Mouse (Mus musculus) midbrain, embryonic 13.5 days (tissue): ENCODE data around the gene Epha5. TPM values are rescaled to one million over a fixed set of nuclear protein-coding genes. Genes with fewer than 3 reads are reported as not detected.

Experiments used
- ATAC-seq: fragments of 200-750 bp; cut with Nextera tagmentation; 2 replicates; pipeline ENCODE4 v1.8.0; 2017; ENCODE audit warnings: mild to moderate bottlenecking, moderate TSS enrichment, moderate library complexity
- H3K27ac ChIP-seq: fragments of 300-500 bp; sonication (generic); 2 replicates; pipeline ENCODE4 v1.5.1; 2015; ENCODE audit warnings: inconsistent platforms, mild to moderate bottlenecking, moderate library complexity
- H3K27me3 ChIP-seq: fragments of 300-500 bp; sonication (generic); 2 replicates; pipeline ENCODE4 v1.6.1; 2015; ENCODE audit warnings: mild to moderate bottlenecking, inconsistent platforms
- H3K36me3 ChIP-seq: fragments of 300-500 bp; sonication (generic); 2 replicates; pipeline ENCODE4 v1.6.1; 2015; ENCODE audit warnings: mild to moderate bottlenecking, inconsistent platforms
- H3K4me1 ChIP-seq: fragments of 300-500 bp; sonication (generic); replicated peaks from 2 replicates; pipeline ENCODE4 v1.6.1; 2015; ENCODE audit warnings: inconsistent platforms
- H3K4me2 ChIP-seq: fragments of 300-500 bp; sonication (generic); replicated peaks from 2 replicates; pipeline ENCODE4 v1.6.1; 2015; ENCODE audit warnings: moderate library complexity, mild to moderate bottlenecking, inconsistent platforms
- H3K4me3 ChIP-seq: fragments of 300-500 bp; sonication (generic); replicated peaks from 2 replicates; pipeline ENCODE4 v1.5.1; 2015; ENCODE audit warnings: mild to moderate bottlenecking, inconsistent platforms
- H3K9ac ChIP-seq: fragments of 300-500 bp; sonication (generic); replicated peaks from 2 replicates; pipeline ENCODE4 v1.6.1; 2015; ENCODE audit warnings: mild to moderate bottlenecking, inconsistent platforms
- H3K9me3 ChIP-seq: fragments of 300-500 bp; sonication (generic); 2 replicates; pipeline ENCODE4 v1.6.1; 2016; ENCODE audit warnings: mild to moderate bottlenecking, inconsistent platforms
- WGBS: fragments of 180-500 bp; shearing (Covaris S2); methylation state at CpG from one replicate; pipeline ENCODE4 v1.1.7; 2015; 5-methylcytosine and 5-hydroxymethylcytosine counted together
- polyA plus RNA-seq: library from polyadenylated mRNA; unstranded; fragments of >200 nt; fragmentation: Nextera tagmentation; extraction: Ambion mirVana; gene quantifications from 2 replicates; pipeline ENCODE4 v1.2.1, GENCODE M21; 2015

Epha5 gene
- polyA plus RNA-seq, 1 experiment from 2014 or later = 57.7 TPM

DNA sequence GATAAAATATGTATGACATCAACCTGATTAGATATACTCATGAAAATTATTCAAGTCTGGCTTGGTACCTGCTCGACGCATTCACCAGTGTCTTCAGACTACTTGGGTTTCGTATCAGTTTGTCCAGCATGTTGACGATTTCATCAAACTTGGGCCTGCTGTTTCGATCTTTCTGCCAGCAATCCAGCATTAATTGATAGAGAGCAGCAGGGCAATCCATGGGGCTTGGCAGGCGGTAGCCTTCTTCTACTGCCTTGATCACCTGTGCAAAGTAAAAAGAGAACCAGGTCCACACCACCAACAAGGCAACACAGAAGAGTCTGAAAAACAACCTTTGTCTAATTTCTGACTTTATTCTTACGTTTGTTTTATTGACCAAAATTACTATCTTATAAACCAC lies 346.2 kb downstream of the Epha5 start:
- no peaks in the 10 kb centered on the region for H3K9me3 ChIP-seq
- no peak overlapping the region for H3K4me3 ChIP-seq
- H3K9ac ChIP-seq = no peak overlapping the region
- H3K4me2 ChIP-seq = no peak overlapping the region
- no peak overlapping the region for H3K27ac ChIP-seq
- no peaks in the 10 kb centered on the region for H3K27me3 ChIP-seq
- no peak for ATAC-seq
- no peaks in the 10 kb centered on the region for H3K4me1 ChIP-seq
- 86% methylated on average over 7 of the region's 7 CpGs for WGBS
- no peaks in the 10 kb centered on the region for H3K36me3 ChIP-seq

DNA sequence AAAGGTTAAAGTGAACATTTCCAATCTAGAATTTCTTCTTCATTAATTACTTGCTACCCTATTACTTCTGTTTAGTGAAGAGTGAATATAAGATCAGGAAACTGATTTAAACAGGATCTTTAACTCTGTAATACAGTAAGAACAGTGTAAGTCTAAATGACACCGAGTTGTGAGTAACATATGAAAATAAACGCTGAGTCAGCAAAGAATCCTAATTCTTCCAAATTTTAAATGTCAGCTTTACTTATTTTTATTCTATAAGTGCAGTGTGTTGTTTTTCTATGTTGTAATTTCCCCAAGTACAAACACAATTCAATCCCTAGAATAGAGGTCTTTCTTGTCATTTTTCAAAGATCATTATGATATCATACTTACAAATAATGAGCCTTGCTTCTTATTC lies 363.3 kb downstream of the Epha5 start:
- Histone ChIP-seq H3K27ac (no peak overlapping the region), H3K4me3 (no peak overlapping the region), H3K9ac (no peak overlapping the region), H3K9me3 (no peaks in the 10 kb centered on the region), H3K4me2 (no peak overlapping the region), H3K27me3 (no peaks in the 10 kb centered on the region), H3K36me3 (no peaks in the 10 kb centered on the region), H3K4me1 (no peaks in the 10 kb centered on the region)
- ATAC-seq = no peak
- WGBS = 94% methylated on average over 2 of the region's 2 CpGs

DNA sequence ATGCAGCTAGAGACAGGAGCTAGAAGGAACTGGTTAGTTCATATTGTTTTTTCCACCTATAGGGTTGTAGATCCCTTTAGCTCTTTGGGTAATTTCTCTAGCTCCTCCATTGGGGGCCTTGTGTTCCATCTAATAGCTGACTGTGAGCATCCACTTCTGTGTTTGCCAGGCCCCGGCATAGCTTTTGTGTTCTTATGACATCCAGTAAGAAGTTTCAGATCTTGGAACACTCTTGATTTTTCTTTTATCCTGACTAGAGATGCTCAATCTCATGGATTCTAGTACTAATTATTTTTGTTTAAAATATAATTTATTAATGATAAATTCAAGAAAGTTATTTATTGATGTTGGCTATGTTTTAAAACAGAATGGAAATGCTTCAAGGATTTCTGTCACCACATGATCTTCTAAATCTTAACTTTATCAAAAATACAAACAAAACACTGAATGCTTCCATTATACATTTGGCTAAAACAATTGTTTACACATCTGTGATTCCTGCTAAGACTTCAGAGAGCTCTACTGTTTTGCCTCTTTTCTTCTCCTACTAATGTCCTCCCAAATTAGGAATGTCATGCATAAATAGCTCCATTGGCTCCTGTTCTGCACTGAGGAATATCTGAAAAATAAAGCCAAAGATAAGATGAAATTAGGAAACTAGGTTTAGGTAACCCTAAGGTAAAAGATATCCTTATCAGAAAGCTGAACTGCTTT lies 379.8 kb downstream of the Epha5 start:
- Histone ChIP-seq H3K27me3 (no peaks in the 10 kb centered on the region), H3K4me1 (no peaks in the 10 kb centered on the region), H3K27ac (no peak overlapping the region), H3K4me2 (no peak overlapping the region), H3K4me3 (no peak overlapping the region), H3K9ac (no peak overlapping the region), H3K36me3 (no peaks in the 10 kb centered on the region), H3K9me3 (no peaks in the 10 kb centered on the region)
- 92% methylated on average over 1 of the region's 1 CpGs for WGBS
- no peak for ATAC-seq
